9 mouse cellular contexts compared by ENCODE assay signal in genomic region chr8:120693861-120694493, GRCm38 (mm10). TPM values are rescaled to one million over a fixed set of nuclear protein-coding genes. Genes with fewer than 3 reads are reported as not detected.
DNase-seq lines count a peak whose midpoint lies in the region; ATAC-seq lines count a peak whose summit lies in the region.
"Had no signal": no experiment of that assay in that cellular context is flagged by ENCODE, and none has a peak within 500 bp of the region (broad histone marks: within the 10 kb centered on the region; RNA-seq: fewer than 3 reads in every experiment).

No protein-coding gene starts in this region.

- DNase-seq in midbrain, embryonic 11.5 days (ENCODE audit: low spot score, missing footprints) = peak; percentile 83
- DNase-seq in embryo, embryonic 10 days (ENCODE audit: low spot score) = peak; percentile 71
- DNase-seq in kidney, postnatal 36 days = peak; percentile 55 to 74
- no peak for DNase-seq in cerebellum, adult 8-10 months
- no peak for DNase-seq in left cerebral cortex, adult 18-20 months (ENCODE audit: low spot score in 2 of 2)
- DNase-seq in left cerebral cortex, adult 9 months (ENCODE audit: low spot score in 2 of 2) = no peak

- 59% methylated on average over 22 of the region's 22 CpGs for WGBS in midbrain, embryonic 11.5 days
- WGBS in midbrain, embryonic 16.5 days = 55% methylated on average over 22 of the region's 22 CpGs

- no peaks in the 10 kb centered on the region for H3K36me3 ChIP-seq in midbrain, embryonic 11.5 days (ENCODE audit: control insufficient read depth, insufficient read depth, low read length)
- no peaks in the 10 kb centered on the region for H3K36me3 ChIP-seq in midbrain, embryonic 16.5 days (ENCODE audit: control insufficient read depth, insufficient read depth, low read length)
- H3K36me3 ChIP-seq: neural tube, embryonic 12.5 days had no signal

- ATAC-seq in midbrain, embryonic 11.5 days (ENCODE audit: low FRiP score) = no peak
- no peak for ATAC-seq in midbrain, embryonic 16.5 days
- peak; percentile 49; the same call in 1 of the 2 replicates for ATAC-seq in monocyte, adult 5-6 weeks (replicated peaks; ENCODE audit: insufficient number of reproducible peaks, low FRiP score, low TSS enrichment, poor library complexity, severe bottlenecking)

- H3K9ac ChIP-seq in midbrain, embryonic 11.5 days (ENCODE audit: low read length) = no peak overlapping the region
- H3K9ac ChIP-seq in midbrain, embryonic 16.5 days (ENCODE audit: low read depth, low read length) = no peak overlapping the region
- H3K9ac ChIP-seq: neural tube, embryonic 12.5 days had no signal

- no peaks in the 10 kb centered on the region; the same call in 1 of the 2 replicates for H3K4me1 ChIP-seq in midbrain, embryonic 11.5 days (ENCODE audit: control insufficient read depth, insufficient read depth, low read length)
- no peaks in the 10 kb centered on the region for H3K4me1 ChIP-seq in midbrain, embryonic 16.5 days (ENCODE audit: control insufficient read depth, insufficient read depth, low read length)
- H3K4me1 ChIP-seq: neural tube, embryonic 12.5 days had no signal

- H3K4me3 ChIP-seq in midbrain, embryonic 11.5 days (ENCODE audit: low read depth, low read length) = no peak overlapping the region
- no peak overlapping the region for H3K4me3 ChIP-seq in midbrain, embryonic 16.5 days (ENCODE audit: low read depth, low read length)
- H3K4me3 ChIP-seq: neural tube, embryonic 12.5 days had no signal

- H3K27ac ChIP-seq in midbrain, embryonic 11.5 days (ENCODE audit: low read depth, low read length) = no peak overlapping the region
- H3K27ac ChIP-seq in midbrain, embryonic 16.5 days (ENCODE audit: low read length) = no peak overlapping the region
- H3K27ac ChIP-seq: neural tube, embryonic 12.5 days had no signal

- no peaks in the 10 kb centered on the region for H3K9me3 ChIP-seq in midbrain, embryonic 11.5 days (ENCODE audit: control insufficient read depth, low read length)
- no peaks in the 10 kb centered on the region for H3K9me3 ChIP-seq in midbrain, embryonic 16.5 days (replicated peaks; ENCODE audit: control insufficient read depth, low read length, poor library complexity, severe bottlenecking)
- H3K9me3 ChIP-seq: neural tube, embryonic 12.5 days had no signal

- no peak overlapping the region for H3K4me2 ChIP-seq in midbrain, embryonic 11.5 days
- no peak overlapping the region for H3K4me2 ChIP-seq in midbrain, embryonic 16.5 days (ENCODE audit: low read length)
- H3K4me2 ChIP-seq: neural tube, embryonic 12.5 days had no signal

- H3K27me3 ChIP-seq in midbrain, embryonic 11.5 days (ENCODE audit: control insufficient read depth, insufficient read depth, low read length) = no peaks in the 10 kb centered on the region
- no peaks in the 10 kb centered on the region for H3K27me3 ChIP-seq in midbrain, embryonic 16.5 days (ENCODE audit: control insufficient read depth, insufficient read depth, low read depth, low read length)
- H3K27me3 ChIP-seq: neural tube, embryonic 12.5 days had no signal

RNA-seq across cellular contexts. Expression of gene Emc8, which starts 25.6 kb away (rescaled TPM):
- polyA plus RNA-seq in midbrain, embryonic 11.5 days (2014; fragmentation: Nextera tagmentation; extraction: Ambion mirVana) = 292 and 306 TPM in 2 replicates
- 99.5 and 105 TPM in 2 replicates for polyA plus RNA-seq in midbrain, embryonic 16.5 days (2015; fragmentation: Nextera tagmentation; extraction: Ambion mirVana)
- 12.1 to 40.3 TPM (median 26.7 TPM) in 3 replicates for total RNA-seq in monocyte, adult 5-6 weeks (2017)
- total RNA-seq in left cerebral cortex, adult 18-20 months (2021) = 10 to 100 TPM; 71.4 to 79.7 TPM

RNA-seq across cellular contexts. Expression of gene Cox4i1, which starts 26.0 kb away (rescaled TPM):
- polyA plus RNA-seq in midbrain, embryonic 11.5 days (2014; fragmentation: Nextera tagmentation; extraction: Ambion mirVana) = 937 and 953 TPM in 2 replicates
- polyA plus RNA-seq in midbrain, embryonic 16.5 days (2015; fragmentation: Nextera tagmentation; extraction: Ambion mirVana) = 1,051 and 1,134 TPM in 2 replicates
- 315 to 382 TPM (median 356 TPM) in 3 replicates for total RNA-seq in monocyte, adult 5-6 weeks (2017)
- total RNA-seq in left cerebral cortex, adult 18-20 months (2021) = 1,000 to 10,000 TPM; 1,182 TPM

RNA-seq across cellular contexts. Expression of gene Gm27021, which starts 26.1 kb away (rescaled TPM):
- polyA plus RNA-seq in midbrain, embryonic 11.5 days (2014; fragmentation: Nextera tagmentation; extraction: Ambion mirVana) = 3.4 and 3.5 TPM in 2 replicates
- 4.7 and 5.6 TPM in 2 replicates for polyA plus RNA-seq in midbrain, embryonic 16.5 days (2015; fragmentation: Nextera tagmentation; extraction: Ambion mirVana)
- not detected in 3 replicates for total RNA-seq in monocyte, adult 5-6 weeks (2017)
- under 1 TPM; 0.59 to 0.91 TPM for total RNA-seq in left cerebral cortex, adult 18-20 months (2021)

RNA-seq across cellular contexts. Expression of gene Irf8, which starts 42.2 kb away (rescaled TPM):
- polyA plus RNA-seq in midbrain, embryonic 11.5 days (2014; fragmentation: Nextera tagmentation; extraction: Ambion mirVana) = 4.7 and 4.9 TPM in 2 replicates
- 3.9 TPM in 2 replicates for polyA plus RNA-seq in midbrain, embryonic 16.5 days (2015; fragmentation: Nextera tagmentation; extraction: Ambion mirVana)
- 235 to 408 TPM (median 258 TPM) in 3 replicates for total RNA-seq in monocyte, adult 5-6 weeks (2017)
- total RNA-seq in left cerebral cortex, adult 18-20 months (2021) = 1 to 10 TPM; 4.1 to 4.8 TPM

RNA-seq across cellular contexts. Expression of gene 1190005I06Rik, which starts 46.5 kb away (rescaled TPM):
- polyA plus RNA-seq in midbrain, embryonic 11.5 days (2014; fragmentation: Nextera tagmentation; extraction: Ambion mirVana) = 2.9 and 4.4 TPM in 2 replicates
- 18.2 and 22.2 TPM in 2 replicates for polyA plus RNA-seq in midbrain, embryonic 16.5 days (2015; fragmentation: Nextera tagmentation; extraction: Ambion mirVana)
- total RNA-seq in monocyte, adult 5-6 weeks (2017) = not detected in 3 replicates
- 10 to 100 TPM; 10.1 to 15.6 TPM for total RNA-seq in left cerebral cortex, adult 18-20 months (2021)

Comparison
In these comparisons a context has a peak if more than half of its experiments do, and no peak if none do; other contexts are left out.
1. DNase-seq: peak in midbrain, embryonic 11.5 days (single experiment), embryo, embryonic 10 days (single experiment) and kidney, postnatal 36 days (2 of 2); none in cerebellum, adult 8-10 months (single experiment), left cerebral cortex, adult 18-20 months (0 of 2) and left cerebral cortex, adult 9 months (0 of 2).